Mouse (Mus musculus) cerebellum, adult 2 months (tissue): ENCODE measurements around the gene Rasa3. TPM values are rescaled to one million over a fixed set of nuclear protein-coding genes. Genes with fewer than 3 reads are reported as not detected.

Source experiments
- DNase-seq, 2 experiments: peaks; one replicate each; pipeline ENCODE4 v3.0.0; 2021
- H3K27ac ChIP-seq: fragments of 200-500 bp; 2 replicates; pipeline ENCODE4 v1.5.1; 2012; ENCODE audit warnings: low read length, control low read depth, inconsistent platforms; ENCODE audit not compliant: insufficient read depth
- H3K27me3 ChIP-seq: fragments of 200-500 bp; 2 replicates; pipeline ENCODE4 v1.6.1; 2012; ENCODE audit warnings: inconsistent platforms, mild to moderate bottlenecking, low read length, moderate library complexity; ENCODE audit not compliant: control insufficient read depth, insufficient read depth
- H3K4me1 ChIP-seq: fragments of 200-500 bp; 2 replicates; pipeline ENCODE4 v1.6.1; 2011; ENCODE audit warnings: low read length; ENCODE audit not compliant: control insufficient read depth, insufficient read depth
- H3K4me3 ChIP-seq: fragments of 200-500 bp; replicated peaks from 2 replicates; pipeline ENCODE3; 2011; ENCODE audit warnings: mild to moderate bottlenecking, low read depth, low read length, control low read depth; ENCODE audit not compliant: insufficient read depth
- CTCF ChIP-seq: fragments of 200-500 bp; IDR thresholded peaks from 2 replicates; pipeline ENCODE4 v1.5.1; 2011; ENCODE audit warnings: low read depth, mild to moderate bottlenecking, control low read depth, low read length, moderate library complexity, borderline replicate concordance; ENCODE audit not compliant: insufficient read depth
- POLR2A ChIP-seq: fragments of 200-500 bp; IDR thresholded peaks from 2 replicates; pipeline ENCODE4 v1.6.1; 2011; ENCODE audit warnings: low read length, control low read depth, borderline replicate concordance; ENCODE audit not compliant: insufficient read depth
- WGBS: fragments of 180-500 bp; shearing (Covaris S2); methylation state at CpG from one replicate; pipeline ENCODE4 v1.1.7; 2018; 5-methylcytosine and 5-hydroxymethylcytosine counted together
- polyA plus RNA-seq: library from polyadenylated mRNA; depleted of rRNA; stranded (reverse); fragments of >200 nt; gene quantifications from 2 replicates; pipeline ENCODE4 v1.2.3, GENCODE M21; 2012

The Rasa3 gene
- polyA plus RNA-seq, 1 experiment = 94.9 TPM

DNA sequence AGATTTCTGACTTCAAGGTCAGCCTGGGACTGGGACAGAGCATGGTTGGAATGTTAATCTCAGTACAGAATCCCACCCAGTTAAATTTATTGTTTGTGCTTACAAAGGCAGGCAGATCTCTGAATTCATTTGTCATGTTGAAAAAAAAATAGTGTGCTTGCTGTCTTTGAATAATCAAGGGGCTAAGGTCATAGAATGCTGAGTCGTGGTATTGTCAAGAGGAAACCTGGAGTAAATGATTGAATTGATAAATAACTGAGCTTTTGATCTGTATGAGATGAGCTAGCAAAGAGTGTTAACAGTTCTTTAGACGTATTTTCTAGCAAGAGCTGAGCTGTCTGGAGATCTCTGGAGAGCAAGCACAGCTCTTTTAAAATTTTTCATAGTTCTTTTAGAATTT, 140.3 kb downstream of the Rasa3 start:
- H3K4me1 ChIP-seq = peaks cover 5% of the 10 kb centered on the region
- no peak for TF ChIP-seq POLR2A
- TF ChIP-seq CTCF = no peak
- H3K27ac ChIP-seq = no peak overlapping the region
- no peak for DNase-seq
- H3K27me3 ChIP-seq = no peaks in the 10 kb centered on the region
- no peak overlapping the region for H3K4me3 ChIP-seq
- 89% methylated on average over 2 of the region's 2 CpGs for WGBS

DNA sequence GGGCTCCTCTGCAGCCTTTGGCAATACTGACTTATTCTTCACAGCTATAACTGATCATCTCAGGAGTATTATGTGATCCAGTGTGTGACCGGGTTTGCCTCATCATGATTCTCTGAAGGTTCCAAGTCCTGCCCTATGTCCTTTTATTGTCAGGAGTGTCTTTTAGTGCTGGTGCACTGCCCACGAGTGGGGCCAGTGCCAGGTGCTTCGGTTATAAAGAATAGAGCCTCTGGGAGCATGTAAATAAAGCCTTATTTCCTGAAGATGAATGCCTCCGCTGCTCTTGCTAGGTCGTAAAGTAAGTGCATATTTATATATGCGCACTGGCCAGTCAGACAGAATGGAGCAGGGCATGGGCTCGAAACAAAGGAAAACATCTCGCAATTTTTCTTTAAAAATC, 144.3 kb downstream of the Rasa3 start:
- no peak for DNase-seq
- H3K4me1 ChIP-seq = peaks cover 37% of the 10 kb centered on the region
- TF ChIP-seq POLR2A (no peak), CTCF (no peak)
- WGBS = 87% methylated on average over 8 of the region's 8 CpGs
- H3K27ac ChIP-seq = no peak overlapping the region
- H3K4me3 ChIP-seq = no peak overlapping the region
- H3K27me3 ChIP-seq = no peaks in the 10 kb centered on the region

DNA sequence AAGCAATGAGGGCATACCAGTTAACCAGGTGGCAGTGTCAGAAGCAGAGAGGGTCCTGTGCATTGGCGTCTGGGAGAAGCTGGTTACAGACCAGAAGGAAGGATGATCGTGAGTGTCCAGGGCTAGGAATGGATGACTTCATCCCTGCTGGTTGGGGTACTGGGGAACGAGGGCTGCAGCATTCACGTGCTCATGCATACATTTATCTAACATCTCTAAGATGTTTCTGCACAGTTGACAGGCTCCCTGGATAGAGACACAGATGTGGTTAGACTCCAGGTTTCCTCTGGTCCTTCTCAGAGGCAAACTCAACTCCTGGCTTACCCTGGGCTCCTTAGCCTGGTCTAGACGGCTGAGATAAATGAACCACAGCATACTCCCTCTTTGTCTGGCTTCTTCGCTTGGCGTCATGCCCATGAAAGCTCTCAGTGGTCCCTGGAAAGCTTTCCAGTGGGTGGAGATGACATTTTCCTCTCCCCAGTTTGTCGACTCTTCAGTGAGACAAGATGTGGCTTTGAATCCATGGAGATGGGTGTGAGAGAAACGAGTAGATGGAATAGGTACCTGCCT, 145.7 kb downstream of the Rasa3 start:
- TF ChIP-seq CTCF (no peak), POLR2A (no peak)
- H3K4me1 ChIP-seq = peaks cover 37% of the 10 kb centered on the region
- H3K4me3 ChIP-seq = no peak overlapping the region
- 58% methylated on average over 9 of the region's 9 CpGs for WGBS
- H3K27me3 ChIP-seq = no peaks in the 10 kb centered on the region
- no peak for DNase-seq
- peak overlapping the region; percentile 13 for H3K27ac ChIP-seq

DNA sequence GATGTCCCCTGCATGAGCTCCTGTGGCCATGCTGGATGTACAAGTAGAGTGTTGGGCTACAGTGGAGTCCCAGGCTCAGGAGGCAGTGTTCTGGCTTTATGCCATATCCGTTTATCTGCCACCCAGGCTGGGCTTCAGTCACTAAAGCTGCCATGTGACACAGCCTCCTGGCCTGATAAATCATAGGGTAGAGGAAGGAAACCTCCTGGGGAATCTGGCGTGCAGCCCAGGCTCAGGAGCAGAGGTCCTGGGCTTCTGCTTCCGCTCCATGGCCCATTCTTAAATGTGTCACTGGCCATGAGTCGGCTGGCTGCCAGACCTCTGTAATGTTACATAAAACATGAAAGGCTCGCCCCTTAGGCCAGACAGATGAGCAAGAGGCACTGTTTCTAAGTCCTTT, 146.5 kb downstream of the Rasa3 start:
- Histone ChIP-seq H3K27me3 (no peaks in the 10 kb centered on the region), H3K4me1 (peaks cover 37% of the 10 kb centered on the region), H3K27ac (peak overlapping the region; percentile 34; the same call in 1 of the 2 replicates), H3K4me3 (no peak overlapping the region)
- TF ChIP-seq CTCF = no peak
- no peak for TF ChIP-seq POLR2A
- WGBS = 6% methylated on average over 5 of the region's 5 CpGs
- DNase-seq = peak; percentile 91 to 94

DNA sequence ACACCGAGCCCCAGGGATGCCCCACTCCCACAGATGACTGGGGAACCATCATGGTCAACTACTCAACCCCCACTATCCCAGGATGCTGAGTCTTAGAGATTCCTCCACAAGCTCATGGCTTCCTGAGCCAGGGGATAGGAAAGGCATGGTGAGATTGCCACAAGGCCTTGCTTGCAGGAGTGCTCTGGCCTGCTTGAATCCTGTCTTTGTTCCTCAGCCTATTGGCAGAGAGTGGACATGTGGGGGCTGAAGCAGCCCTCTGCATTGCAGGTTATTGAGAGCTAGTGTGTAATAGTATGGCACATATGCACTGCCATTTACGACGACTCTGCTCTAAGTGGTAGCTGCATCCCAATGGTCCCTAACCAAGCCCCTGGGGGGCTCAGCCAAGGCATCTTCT, 147.0 kb downstream of the Rasa3 start:
- H3K4me3 ChIP-seq = no peak overlapping the region
- H3K27me3 ChIP-seq = no peaks in the 10 kb centered on the region
- WGBS = 31% methylated on average over 3 of the region's 3 CpGs
- peak overlapping the region; percentile 34 for H3K27ac ChIP-seq
- no peak for DNase-seq
- H3K4me1 ChIP-seq = peaks cover 37% of the 10 kb centered on the region
- TF ChIP-seq POLR2A (no peak), CTCF (no peak)

DNA sequence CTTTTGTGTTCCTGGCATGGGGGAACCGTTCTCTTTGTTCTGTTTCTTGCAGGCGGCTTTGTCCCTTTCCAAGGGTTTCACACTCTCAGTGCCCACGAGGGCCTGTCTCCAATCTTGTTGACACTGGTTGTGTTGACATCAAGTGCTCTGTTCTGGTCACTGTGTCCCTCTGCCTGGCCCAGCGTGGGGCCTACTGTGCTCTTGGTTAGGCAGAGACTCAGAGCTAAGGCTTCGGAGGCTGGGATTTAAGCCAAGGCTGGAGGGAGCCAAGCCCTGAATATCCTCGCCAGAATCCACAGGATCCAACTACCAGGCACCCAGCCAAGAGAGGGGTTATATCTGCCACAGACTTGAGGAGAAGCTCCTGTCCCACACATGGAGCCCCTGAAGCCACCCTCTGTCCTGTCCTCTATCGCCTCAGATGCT, 147.5 kb downstream of the Rasa3 start:
- 7% methylated on average over 7 of the region's 7 CpGs for WGBS
- Histone ChIP-seq H3K27me3 (no peaks in the 10 kb centered on the region), H3K4me3 (no peak overlapping the region), H3K4me1 (peaks cover 37% of the 10 kb centered on the region), H3K27ac (peak overlapping the region; percentile 34; the same call in 1 of the 2 replicates)
- peak; percentile 92 to 93 for DNase-seq
- TF ChIP-seq POLR2A (no peak), CTCF (no peak)

DNA sequence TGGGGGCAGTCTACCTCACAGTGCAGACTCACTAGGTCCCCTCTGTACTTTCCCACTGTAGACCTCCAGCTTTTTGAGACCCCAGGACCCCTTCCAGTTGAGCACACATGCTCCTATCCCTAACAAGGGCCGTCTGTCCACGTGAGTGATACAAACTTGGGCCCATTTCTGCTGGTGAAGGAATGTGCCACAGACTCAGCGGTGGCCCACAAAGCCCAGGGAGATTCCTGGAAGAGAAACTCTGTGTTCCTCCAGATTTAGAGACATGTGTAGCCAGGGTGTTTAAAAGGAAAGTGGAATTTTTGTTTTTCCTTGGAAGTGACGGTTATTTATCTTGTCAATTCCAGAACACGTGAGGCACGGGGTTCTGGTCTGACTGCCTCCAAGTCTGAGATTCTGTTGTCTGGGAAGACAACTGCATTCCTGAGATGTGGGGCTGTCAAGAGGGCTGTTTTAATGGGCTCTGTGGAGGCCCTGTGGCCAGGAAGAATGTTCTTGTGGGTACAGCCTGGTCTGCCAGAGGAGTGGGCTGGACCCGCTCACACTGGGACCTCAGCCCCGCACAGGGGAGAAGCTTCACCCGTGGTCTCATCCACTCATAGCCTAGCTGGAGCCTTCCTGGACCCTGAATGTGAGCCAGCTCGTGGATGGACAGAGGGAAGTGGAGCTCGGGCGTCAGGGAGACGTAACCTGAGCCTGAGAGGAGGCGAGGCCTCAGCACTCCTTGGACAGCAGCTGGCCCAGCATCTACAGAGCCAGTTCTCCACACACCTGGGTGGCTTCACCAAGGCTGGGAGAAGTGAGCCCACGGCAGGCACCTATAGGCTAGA, 148.2 kb downstream of the Rasa3 start:
- peaks cover 37% of the 10 kb centered on the region for H3K4me1 ChIP-seq
- no peaks in the 10 kb centered on the region for H3K27me3 ChIP-seq
- H3K4me3 ChIP-seq = no peak overlapping the region
- no peak for DNase-seq
- TF ChIP-seq CTCF (no peak), POLR2A (no peak)
- no peak overlapping the region for H3K27ac ChIP-seq
- 76% methylated on average over 15 of the region's 15 CpGs for WGBS

DNA sequence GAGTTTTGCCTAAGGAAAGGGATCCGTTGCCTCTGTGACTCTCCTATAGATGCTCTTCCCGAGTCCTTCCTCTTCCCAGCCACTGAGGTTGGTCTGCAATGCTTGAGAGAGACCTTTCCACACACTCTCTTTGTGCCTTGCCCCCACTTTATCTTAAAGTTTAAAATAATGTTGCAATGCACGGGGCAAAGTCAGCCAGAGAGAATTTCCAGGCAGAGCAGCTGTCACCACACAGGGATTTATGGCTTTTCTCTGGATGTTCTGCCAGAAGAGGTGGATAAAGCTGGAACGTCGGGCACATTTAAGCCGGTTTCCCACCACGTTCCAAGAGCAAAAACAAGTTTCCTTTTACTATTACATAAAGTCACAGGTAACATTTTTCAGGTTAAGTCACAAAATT, 156.0 kb downstream of the Rasa3 start:
- WGBS = 78% methylated on average over 7 of the region's 7 CpGs
- H3K4me3 ChIP-seq = no peak overlapping the region
- no peak for DNase-seq
- H3K27me3 ChIP-seq = no peaks in the 10 kb centered on the region
- peaks cover under 1% of the 10 kb centered on the region; the same call in 1 of the 2 replicates for H3K4me1 ChIP-seq
- no peak overlapping the region for H3K27ac ChIP-seq
- no peak for TF ChIP-seq CTCF
- TF ChIP-seq POLR2A = no peak
